Mouse (Mus musculus) kidney, postnatal 36 days (tissue): ENCODE data around the gene Dnajb11.

ENCODE experiments used
- DNase-seq, 2 experiments: peaks; one replicate each; pipeline ENCODE4 v3.0.0; 2021 to 2022; ENCODE audit warnings: mixed read lengths in 2 of 2

Gene Dnajb11

DNA sequence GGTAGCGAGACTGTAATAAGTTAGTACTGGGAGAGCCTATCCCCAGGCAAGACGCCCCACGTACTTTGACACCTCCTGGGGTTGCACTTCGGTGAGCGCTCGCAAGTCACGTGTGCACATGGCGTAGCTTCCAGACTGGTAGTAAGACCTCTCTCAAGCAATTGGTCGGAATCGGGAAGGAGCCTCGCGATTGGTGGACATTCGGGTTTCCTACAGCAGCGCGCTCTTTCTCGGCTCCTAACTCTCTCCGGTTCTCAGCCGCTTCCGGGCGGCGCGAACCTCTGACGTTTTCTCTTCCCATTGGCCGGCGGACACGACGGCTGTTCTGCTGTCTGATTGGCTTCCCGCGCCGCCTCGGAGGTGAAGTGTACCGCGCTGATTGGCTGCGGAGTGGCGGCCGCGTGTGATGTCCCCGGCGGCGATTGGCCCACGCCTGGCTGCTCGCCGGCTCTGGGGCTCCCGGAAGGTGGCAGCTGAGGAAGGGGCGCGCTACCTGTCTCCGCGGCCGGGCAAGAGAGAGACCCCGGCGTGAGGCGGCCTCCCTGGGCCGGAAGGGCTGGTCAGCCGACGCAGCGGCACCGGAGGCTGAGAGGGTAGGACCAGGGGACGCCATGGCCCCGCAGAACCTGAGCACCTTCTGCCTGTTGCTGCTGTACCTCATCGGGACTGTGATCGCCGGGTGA is at the start of gene Dnajb11, which contains the start of gene Tbccd1:
Gene Dnajb11, plus strand, starts transcription at position 415 of the 683 bp plus-strand sequence.
Gene Tbccd1, minus strand, starts transcription at position 239 of the 683 bp plus-strand sequence.
- peak; percentile 99 for DNase-seq

DNA sequence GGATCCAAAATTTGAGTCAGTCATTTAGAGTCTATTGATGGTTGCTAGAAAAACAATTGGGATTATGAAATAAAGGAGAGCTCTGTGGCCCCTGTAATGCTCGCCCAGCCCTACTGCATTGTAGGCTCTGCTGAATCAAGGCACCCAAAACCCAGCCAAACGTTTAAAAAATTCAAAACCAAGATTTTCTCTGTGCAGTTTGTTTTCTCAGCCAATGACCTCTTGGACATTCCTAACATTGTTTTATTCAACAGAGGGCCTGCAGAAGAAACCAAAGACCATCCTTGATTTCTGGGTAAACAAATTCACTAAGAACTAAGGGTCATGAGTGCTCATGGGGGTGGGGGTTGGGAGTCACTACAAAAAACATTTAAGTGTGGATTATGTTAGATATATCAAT is 46.2 kb upstream of the Dnajb11 start, which contains the start of gene Crygs:
Gene Crygs, minus strand, starts transcription at position 101 of the 400 bp plus-strand sequence.
- DNase-seq: no peak

DNA sequence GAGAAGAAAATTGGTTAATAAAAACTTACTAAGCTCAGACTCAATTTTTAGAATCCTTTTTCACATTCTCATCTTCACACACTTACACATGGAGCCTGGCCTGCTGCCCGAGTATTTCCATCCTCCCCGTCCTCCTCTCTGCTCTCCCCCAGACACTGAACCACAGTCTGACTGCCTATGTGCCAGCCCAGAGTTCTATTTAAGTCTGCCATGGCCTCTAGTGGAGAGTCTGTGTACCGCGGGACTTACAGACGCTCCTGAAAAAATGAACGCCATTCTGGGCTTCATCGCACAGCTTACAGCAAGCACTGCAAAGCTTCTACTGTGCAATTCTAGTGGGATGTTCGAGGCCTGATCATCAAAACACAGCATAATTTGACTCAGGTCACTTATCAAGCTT is 36.9 kb upstream of the Dnajb11 start:
- DNase-seq: no peak

DNA sequence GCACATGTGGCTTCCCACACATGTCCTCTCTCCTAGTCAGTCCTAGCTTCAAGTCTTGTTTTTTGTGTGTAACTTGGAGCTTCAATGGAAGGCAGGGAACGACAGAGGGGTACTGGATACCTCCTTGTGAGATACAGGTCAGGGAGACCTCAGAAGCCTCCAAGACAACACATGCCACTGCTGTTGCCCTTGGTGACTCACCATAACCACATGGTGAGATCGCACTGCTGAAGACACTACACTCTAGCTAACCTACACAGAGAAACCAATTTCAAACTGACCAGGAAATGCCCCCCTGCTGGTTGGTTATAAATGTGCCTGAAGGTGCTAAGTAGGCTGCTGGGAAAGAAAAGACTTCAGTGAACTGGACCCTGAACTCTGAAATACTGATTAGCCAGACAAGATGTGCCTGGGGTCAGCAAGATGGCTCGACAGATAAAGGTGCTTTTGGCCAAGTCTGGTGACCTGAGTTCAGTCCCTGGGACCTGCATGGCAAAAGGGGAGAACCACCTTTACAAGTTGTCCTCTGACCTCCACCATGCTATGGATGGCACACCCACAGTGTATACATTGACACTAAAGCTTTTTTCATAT is 24.6 kb upstream of the Dnajb11 start:
- no peak for DNase-seq

DNA sequence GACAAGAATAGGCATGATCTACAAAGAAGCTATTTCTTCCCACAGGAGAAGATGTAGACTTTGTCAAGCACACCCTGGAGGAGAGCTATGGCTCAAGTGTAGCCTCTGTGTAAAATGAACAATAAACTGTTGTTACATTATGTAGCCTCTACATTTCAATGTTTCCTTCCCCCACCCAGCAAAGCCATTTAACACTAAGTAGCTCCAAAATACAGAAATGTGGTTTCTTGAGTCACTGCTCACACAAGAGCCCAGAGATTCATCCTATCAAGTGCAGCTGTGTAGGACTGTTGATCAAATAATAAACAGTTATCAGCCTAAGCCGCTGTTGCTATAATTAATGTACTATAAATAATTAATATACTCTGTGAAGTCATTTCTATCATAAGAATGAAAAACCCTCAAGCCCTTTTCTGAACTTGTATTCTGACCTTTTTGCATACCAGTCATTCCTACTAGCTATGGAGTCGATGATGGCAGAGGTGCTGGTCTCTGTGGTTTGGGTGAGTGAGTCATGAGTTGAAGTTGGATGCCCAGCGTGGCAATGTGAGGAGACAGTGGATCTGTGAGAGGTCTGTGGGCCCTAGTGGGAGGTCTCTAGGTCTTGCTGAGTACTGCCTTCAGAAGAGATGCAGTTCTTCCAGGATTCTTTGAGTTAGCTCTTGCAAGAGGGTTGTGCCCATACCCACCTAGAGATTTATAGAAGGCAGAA is 18.3 kb upstream of the Dnajb11 start:
- DNase-seq: no peak

DNA sequence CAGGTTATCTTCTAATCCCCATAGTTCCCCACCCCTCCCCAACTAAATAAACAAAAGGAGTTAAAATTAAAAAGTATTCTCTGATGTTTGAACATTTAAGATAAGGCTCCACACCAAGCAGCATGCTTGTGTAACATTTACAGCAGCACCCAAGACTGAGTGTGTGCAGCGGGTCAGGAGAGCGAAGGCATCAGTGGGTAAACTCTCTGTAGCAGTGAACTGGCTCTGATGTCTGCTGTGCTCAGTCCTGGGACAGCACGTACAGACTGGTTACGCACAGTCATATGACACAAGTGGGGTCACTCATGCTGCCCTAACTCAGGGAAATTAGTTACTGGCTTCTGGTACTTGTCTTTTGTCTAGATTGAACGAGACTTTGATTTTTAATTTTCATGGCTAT is 14.8 kb upstream of the Dnajb11 start:
- DNase-seq: no peak

DNA sequence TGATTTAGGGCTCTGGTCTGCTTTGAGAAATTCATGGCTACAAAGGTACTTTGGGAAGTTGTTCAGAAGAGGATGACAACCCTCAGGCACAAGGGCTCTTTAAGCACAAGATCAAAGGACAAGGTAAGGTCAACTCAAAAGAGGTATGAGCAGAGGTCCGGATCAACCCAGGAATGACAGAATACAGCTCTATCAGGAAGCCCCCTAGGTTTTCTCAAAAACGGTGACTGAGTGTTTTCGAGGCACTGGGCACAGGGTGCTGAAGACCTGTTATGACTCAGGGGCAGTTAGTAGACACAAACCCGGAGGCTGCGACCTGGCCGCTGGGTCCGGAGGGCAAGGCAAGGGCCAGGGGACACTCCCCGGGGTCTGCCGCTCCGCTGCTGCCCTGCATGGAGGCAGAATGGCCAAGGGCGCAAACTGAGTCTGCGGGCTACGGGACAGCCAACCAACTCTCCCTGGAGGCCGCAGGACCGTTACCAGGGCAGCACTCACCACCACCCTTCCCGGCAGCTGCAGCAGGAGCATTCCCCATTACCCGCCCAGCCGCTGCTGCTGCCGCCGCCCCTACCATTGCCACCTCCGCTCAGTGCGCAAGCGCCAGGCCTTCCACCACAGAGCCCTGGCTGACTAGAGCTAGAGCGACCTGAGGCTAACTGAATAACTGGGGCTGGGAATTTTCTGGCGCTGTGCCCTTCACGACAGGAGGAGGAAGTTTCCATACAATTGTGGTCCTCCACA is 13.4 kb upstream of the Dnajb11 start:
- peak; percentile 92 to 96 for DNase-seq

DNA sequence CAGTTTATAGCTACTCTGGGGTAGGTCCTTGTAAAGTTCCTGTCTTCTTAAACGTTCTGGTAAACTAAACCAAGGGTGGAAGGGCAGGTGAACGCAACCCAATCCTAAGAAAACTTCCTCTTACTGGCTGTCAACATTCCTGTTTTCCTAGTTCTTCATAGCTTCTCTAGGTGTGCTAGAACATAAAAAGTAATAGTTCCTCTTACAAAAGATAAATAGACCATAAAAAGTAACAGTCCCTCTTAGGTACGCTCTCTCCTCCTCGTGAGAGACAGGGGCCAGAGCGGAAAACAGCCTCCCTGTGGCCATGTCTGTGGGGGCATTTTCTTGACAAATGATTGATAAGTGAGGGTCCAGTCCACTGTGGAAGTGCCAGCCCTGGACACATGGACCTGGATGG is 12.8 kb upstream of the Dnajb11 start:
- DNase-seq: peak in 1 of 2 experiments; percentile 6

DNA sequence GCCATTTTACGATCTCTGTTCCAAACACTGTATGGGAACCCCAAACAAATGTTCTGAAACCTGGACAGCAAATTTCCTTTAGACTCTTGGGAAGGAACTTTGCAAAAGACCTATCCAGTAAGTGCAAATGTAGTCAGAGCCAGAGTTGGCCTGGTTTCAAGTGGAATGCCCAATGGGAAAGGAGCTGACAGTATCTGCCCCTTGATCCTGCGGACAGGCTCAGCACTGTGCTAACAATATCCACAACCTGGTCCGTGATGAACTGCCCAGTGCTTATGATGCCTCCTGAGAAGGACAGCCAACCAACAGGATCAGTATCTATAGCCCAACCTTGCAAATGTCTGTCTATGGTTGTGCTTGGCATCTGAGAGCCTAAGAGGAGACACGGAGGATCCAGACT is 12.2 kb upstream of the Dnajb11 start:
- DNase-seq: peak; percentile 67 to 73

DNA sequence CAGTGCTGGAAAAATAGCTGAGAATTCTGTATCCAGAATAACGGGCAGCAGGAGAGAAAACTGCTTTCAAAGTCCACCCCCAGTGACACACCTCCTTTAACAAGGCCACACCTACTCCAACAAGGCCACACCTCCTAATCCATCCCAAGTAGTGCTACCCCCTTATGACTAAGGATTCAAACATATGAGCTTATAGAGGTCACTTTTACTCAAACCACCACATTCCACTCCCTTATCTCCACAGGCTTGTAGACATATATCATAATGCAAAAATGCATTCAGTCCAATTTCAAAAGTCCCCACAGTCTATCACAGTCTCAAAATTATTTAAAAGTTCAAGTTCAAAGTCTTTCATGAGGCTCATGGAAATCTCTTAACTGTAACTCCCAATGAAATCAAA is 10.0 kb upstream of the Dnajb11 start:
- no peak for DNase-seq

DNA sequence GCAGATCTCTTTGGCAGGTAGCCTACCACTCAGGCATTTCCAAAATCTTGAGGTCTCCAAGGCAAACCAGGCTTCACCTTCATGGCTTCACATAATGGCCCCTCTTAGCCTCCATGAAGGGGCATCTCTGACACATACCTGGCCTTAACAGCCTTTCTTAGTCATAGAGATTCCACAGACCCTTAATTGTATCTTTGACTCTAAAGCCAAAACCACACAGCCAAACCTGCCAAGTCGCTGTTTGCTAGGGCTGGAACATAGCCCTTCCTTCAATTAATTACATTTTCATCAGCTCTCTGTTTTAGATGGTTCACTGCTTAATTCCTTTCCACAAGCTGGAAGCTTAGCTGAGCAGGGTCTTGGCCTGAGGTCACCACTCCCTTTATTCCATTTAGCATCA is 9.3 kb upstream of the Dnajb11 start:
- no peak for DNase-seq

DNA sequence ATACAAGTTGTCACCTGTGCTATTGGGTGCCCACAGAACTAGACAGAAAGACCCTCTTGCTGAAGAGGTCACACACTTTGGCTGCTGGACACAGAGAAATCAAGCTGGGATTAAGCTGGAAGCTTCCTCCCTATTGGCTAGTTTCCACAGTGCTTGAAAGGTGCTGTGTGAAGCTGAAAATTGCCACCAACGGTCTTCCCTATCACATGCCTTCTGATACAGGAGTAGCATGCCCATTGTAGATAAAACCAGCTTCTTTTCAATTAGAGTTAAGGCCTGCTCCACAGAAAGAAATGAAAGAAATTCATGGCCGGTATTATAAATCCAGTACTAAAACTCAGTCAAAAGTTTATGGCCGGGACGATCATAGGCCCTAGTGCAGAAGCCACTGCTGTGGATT is 4.9 kb upstream of the Dnajb11 start:
- no peak for DNase-seq

DNA sequence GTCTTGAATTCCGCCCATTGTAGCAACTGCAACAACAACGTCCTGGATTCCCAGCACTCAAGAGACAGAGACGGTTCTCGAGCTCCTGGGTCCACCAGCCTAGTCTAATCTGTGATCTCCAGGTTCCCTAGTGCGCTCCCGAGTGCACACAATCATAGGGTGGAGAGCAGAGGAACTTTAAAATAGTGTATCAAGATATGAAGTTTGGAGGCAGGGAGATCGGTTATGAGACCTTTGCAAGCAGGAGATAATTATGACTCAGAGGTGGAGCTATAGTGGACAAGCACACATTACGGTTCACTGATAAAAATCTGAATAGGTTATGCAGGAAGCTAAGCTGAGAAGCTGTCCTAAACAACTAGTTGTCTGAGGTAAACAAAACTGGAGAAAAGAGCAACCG is 872 bp upstream of the Dnajb11 start:
- no peak for DNase-seq

DNA sequence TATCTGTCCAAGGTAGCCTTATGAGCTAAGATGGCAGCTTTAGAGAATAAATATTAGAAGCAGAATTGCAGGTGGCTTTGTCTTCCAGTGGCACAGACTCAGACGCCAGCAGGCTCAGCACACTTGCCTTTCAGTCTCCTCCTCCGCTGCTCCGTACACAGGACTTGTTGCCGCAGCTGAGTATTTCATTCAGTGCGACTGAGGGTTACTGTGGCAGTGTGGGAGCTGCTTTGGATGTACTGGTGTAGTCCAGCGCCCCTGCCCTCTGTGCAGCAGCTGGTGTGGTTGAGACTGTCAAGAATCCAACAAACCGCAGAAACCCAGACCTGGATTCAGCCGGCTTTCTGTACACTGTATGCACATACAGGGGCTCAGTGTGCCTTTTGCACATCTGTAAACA is 14.8 kb downstream of the Dnajb11 start:
- DNase-seq: no peak

DNA sequence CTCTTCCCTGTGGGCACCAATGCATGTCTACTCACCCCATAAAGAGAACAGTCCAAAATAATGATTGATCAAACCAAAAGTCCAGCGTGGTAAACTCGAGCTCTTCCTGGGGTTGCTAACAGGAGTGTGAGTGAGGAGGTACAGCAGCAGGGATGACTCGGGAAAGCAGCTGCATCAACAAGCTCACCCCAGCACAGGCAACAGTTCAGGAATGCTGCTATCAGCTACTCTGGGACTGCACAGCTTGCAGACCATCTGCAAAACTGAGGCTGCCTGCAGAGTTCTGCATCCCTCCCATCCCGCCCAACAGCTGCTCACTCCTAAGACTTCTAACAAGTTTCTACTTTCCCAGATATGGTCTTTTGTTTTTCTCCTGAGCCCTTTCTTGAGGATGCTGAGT is 15.7 kb downstream of the Dnajb11 start:
- DNase-seq: no peak

DNA sequence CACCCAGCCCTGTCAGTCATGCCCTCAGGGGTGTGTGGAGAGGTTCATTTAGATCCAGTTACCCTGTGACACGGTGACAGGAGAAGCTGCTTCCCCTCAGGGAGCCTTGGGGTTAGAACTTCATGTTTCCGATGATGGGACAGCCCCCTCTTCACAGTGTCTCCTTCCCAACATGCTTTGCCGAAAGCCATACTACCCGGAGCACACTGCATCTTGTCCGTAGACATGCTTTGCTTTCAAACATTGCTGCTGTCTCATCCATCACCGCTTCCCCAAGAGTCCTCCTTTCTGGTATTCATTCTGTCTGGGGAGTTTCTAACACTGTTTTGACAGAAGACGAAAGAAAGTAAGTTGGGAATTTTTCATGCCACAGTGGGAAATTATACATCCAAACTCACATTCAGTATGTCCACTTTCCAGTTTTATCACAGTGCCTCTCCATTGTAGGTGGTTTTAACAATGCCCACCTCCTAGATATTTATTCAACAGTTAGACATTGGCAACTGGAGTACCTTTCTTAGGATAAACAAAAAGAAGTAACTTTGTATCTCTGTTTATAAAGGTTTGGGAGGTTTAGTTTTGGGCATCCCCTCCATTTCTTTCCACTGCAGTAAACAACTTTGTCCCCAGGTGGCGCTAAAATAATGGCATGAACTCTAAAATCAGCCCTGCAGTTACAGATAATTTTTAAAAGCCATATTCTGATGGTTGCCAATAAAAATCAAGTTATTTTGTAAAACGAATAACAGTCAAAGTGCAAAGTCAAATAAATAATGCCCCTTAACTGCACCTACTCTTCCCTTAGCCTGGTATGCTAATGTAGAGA is 18.8 kb downstream of the Dnajb11 start:
- peak in 1 of 2 experiments; percentile 63 for DNase-seq

DNA sequence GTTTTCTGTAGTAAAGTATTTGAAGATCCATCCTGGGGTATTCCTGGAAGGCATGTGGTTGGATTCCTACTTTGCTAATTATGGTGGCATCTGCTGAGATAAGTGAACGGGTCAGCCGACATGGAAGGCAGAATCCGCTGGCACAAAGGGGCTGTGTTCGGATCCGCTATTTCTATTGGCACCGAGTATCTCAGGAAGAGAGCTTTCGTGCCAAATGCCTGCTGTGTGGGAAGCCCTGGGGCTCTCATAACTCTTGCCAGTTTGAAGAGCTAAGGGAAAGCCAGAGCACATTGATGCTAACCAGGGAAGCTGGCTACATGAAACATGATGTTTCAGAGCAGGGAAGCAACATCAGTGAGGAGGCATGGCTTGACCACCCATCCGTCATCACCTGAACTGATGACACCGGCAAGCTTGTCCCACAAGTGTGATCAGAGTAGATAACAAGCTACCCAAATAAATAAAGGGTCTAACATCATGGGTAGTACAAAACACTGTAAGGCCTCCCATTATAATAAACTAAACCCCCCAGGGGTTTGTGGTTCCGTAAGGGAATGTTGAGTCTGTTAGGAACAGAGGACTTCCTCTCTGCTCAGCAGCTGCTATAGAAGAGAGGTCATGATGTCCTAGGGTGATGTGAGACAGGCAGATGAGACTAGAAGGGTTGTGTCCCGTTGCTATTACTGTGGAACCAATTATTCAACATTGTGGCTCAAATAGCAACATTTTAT is 20.2 kb downstream of the Dnajb11 start:
- DNase-seq: no peak

DNA sequence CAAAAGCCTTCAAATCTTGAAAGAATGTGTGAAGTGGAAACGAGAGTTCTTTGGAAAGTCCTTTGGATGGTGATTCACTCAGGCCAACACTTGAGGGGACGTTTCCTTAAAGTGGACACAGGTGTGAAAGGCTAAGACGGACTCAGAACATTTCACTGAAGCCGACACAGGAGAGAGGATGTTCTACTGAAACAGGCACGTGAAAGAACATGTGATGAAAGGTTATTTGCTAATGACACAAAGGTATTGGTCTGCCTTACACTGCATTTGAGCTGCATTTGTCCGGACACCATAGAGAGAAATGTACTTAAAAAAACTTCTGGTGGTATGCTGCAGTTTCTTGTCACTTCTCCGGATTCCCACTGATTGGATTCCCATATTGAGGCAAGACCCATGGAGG is 21.1 kb downstream of the Dnajb11 start:
- no peak for DNase-seq

DNA sequence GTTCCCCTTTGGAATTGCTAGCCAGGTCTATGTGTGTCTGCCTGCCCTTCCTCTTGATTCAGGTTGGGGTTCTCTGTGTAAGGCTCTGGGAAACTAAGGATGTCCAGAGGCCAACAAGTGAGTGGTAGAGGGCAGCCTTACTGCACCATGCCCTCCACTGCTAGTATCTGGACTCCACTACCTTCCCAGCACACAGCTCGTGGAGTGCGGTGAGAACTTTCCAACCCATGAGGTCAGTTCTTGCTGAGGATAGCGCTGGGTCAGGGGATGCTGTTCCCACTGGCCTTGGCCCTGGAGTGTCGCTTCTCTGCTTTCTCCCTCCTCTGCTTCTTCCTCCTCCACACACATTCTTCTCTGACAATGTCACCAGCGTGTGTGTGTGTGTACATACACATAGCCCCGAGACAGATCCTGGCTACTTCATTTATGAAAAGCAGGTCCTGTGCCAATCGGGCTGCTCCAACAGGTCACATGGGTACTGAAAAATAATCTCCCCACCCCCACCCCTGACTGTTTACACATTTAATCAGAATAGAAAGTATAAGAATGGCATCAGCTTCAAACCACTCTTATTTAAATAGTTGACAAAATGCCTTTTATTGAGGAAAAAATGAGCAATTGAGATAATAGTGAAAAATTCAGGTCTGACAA is 22.4 kb downstream of the Dnajb11 start:
- no peak for DNase-seq

DNA sequence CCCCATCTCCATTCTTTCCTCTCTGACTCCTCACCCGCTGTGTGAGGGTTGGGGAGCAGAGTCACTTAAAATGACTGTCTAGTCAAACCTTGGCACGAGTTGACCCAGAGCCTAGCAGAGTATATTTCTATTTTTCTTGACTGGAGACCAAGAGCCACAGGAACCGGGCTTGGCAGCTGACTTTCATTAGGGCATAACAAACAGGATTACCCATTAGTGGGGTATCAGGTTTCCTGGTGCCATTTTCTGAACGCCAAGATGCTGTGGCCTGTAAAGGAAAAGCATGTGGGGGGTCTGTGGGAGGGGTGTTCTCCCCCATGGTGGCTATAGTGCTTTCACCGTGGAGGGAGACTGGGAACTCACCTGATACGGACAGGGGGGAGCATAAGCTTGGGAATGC is 23.3 kb downstream of the Dnajb11 start:
- no peak for DNase-seq

DNA sequence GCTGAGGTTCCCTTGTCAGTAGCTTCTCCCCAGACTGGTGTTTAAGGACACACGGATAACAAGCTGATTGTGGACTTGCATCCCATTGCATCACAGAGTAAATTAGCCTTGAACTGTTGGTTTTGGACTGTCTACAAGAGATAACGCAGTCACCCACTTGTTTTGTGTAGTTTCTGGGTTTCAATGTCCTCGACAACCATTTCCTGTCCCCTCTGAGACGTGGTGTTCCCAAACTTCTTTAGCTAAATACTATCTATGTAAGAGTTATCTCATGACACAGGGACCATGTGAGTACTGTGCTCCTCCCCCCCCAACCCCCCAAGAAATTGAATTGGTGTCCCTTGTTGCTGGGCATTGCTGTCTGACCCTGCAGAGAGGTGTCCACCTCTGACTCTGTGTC is 23.8 kb downstream of the Dnajb11 start:
- peak in 1 of 2 experiments; percentile 35 for DNase-seq
